Mouse (Mus musculus) right cerebral cortex, postnatal 25 days (tissue): ENCODE data around the gene Lats1.
"Not testable (repeated sequence)": the region's sequence is repeated elsewhere in the genome, so short reads cannot be mapped to it uniquely, and the experiment has no call there.

ENCODE experiments used
- DNase-seq: peaks from one replicate; pipeline ENCODE4 v3.0.0; 2022

Lats1 gene

DNA sequence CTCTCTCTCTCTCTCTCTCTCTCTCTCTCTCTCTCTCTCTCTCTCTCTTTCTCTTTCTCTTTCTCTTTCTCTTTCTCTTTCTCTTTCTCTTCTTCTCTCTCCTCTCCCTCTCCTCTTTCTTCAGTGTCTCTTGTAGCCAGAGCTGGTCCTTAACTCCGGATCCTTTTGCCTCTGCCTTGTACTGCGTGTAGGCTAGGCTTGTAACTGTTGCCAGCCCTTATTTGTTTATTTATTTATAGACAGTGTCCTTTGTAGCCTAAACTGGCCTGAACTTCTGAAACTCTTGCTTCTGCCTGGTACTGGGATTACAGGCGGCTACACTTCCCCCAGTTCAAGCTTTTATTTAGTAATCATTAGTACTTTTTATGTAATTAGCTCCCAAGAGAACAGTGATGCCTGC, 46.0 kb downstream of the Lats1 start:
- DNase-seq, result no peak

DNA sequence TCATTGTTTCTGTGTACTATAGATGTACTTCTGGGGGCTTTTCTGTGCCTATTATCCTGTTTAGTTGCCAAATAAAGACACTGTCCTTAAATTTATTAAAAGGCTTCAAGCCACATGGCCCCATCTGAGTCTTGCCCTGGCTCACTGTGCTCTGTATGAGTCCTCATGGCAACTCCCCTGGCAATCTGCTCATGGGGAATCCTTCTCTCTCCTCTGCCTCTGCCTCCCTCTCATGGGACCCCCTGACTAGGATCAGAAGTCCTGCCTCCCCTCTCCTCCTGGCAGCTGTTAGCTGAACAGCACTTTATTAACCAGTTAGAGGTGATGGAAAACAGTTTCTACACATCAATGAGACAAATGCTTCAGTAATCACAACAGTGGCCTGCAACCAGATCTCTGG, 50.6 kb downstream of the Lats1 start:
- DNase-seq, result no peak

DNA sequence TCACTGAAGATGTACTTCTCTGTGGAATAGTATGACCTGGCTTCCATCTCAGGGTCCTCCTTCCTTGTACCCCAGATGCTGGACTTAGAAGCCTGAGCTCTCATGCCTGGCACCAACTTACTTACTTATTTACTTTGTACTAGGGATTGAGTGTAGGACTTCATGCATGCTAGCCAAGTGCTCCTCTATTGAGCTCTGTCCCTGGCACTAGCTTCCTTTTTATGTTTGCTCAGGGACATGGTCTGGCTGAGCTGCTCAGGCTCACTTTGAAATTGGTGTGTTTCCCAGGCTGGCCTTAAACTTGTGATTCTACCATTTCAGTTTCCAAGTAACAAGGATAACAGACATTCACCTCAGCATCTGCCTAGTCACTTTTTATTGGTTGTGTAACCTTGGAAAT, 56.1 kb downstream of the Lats1 start:
- DNase-seq, result no peak

DNA sequence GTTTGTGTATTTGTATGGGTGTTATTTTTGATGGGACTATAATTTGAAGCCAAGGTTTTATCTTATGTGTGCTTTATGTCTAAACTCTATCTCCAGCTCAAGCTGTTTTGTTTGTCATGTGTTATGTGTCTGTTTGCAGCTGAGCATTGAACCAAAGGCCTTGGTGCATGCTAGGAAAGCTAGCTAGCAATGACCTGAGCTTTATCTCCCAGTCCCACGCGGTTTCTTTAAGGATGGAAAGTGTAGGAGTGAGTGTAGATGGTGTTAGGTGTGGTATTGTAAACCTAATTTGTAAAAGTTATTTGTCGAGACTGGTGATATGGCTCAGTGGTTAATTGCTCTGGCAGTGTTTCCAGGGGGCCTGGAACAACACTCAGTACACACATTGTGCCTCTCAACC, 56.9 kb downstream of the Lats1 start:
- no peak for DNase-seq

DNA sequence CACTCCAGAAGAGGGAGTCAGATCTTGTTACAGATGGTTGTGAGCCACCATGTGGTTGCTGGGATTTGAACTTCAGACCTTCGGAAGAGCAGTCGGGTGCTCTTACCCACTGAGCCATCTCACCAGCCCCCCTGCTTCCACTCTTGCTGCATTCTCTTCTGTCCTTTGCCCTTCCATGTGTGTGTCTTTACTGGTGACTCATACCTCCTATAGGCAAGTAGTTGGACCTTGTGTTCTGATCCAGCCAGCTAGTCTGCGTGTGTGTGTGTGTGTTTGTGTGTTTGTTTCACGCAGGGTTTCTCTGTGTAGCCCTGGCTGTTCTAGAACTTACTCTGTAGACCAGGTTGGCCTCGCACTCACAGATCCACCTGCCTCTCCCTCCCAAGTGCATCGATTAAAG, 64.5 kb downstream of the Lats1 start:
- not testable (repeated sequence) for DNase-seq

DNA sequence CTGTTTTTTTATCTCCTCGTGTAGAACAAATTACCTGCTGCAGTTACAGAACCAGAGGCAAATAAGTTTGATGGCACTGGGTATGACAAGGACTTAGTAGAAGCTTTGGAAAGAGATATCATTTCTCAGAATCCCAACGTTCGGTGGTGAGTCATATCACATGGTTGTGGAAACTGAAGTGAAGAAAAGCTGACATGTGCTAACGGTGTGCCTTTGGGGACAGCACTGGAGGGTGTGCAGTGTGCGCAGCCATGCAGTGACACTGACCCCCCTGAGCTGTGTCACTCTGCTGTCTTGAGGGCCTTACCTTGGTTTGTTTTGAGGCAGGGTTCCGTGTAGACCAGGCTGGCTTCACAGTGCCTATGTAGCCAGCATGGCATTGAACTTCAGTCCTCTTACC, 67.7 kb downstream of the Lats1 start:
- DNase-seq, result no peak

DNA sequence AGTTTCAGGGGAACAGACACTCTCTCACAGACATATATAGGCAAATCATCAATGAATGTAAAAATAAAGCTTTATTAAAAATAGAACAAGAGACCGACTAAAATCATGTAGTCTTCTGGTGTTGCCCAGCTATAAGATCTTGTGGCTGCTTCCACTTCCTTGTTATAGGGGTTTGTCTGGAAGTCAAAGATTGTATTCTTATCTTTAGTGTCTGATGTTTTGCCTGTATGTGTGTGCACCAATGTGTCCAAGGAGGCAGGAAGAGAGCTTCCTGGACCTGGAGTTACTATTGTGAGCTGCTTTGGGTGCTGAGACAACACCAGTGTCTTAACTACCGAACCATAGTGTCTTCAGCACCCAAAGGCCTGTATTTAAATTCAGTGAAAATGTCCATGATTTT, 76.5 kb downstream of the Lats1 start:
- DNase-seq, result no peak
